Mouse (Mus musculus) neural tube, embryonic 11.5 days (tissue): ENCODE measurements at regions not wholly inside any gene's neighbourhood (a gene's known extent, or its start where the extent isn't known, plus 50 kb on each side); places are given as distances from the start of the nearest gene placed in this dataset.

Experiments
- ATAC-seq: fragments of 200-750 bp; cut with Nextera tagmentation; 2 replicates; pipeline ENCODE4 v1.8.0; 2017; ENCODE audit warnings: moderate number of reproducible peaks, mild to moderate bottlenecking, moderate TSS enrichment, moderate library complexity; ENCODE audit not compliant: insufficient read depth, low FRiP score, low TSS enrichment
- DNase-seq: peaks from one replicate; pipeline ENCODE4 v3.0.0-alpha.2; 2015; ENCODE audit warnings: low spot score
- H3K27ac ChIP-seq: fragments of 300-500 bp; sonication (generic); 2 replicates; pipeline ENCODE4 v1.5.1; 2014; ENCODE audit warnings: low read depth, mild to moderate bottlenecking, low read length
- H3K27me3 ChIP-seq: fragments of 300-500 bp; sonication (generic); 2 replicates; pipeline ENCODE4 v1.6.1; 2014; ENCODE audit warnings: mild to moderate bottlenecking, low read length, mixed read lengths; ENCODE audit not compliant: control insufficient read depth, insufficient read depth
- H3K36me3 ChIP-seq: fragments of 300-500 bp; sonication (generic); 2 replicates; pipeline ENCODE4 v1.6.1; 2014; ENCODE audit warnings: mild to moderate bottlenecking, low read length, moderate library complexity, mixed read lengths; ENCODE audit not compliant: control insufficient read depth, insufficient read depth
- H3K4me1 ChIP-seq: fragments of 300-500 bp; sonication (generic); 2 replicates; pipeline ENCODE4 v1.6.1; 2014; ENCODE audit warnings: low read length, mixed read lengths; ENCODE audit not compliant: control insufficient read depth, insufficient read depth
- H3K4me2 ChIP-seq: fragments of 300-500 bp; sonication (generic); 2 replicates; pipeline ENCODE4 v1.6.1; 2014; ENCODE audit warnings: low read depth, mild to moderate bottlenecking, moderate library complexity
- H3K4me3 ChIP-seq: fragments of 300-500 bp; sonication (generic); 2 replicates; pipeline ENCODE4 v1.5.1; 2014; ENCODE audit warnings: low read depth, low read length
- H3K9ac ChIP-seq: fragments of 300-500 bp; sonication (generic); 2 replicates; pipeline ENCODE4 v1.6.1; 2014; ENCODE audit warnings: mild to moderate bottlenecking, low read length
- H3K9me3 ChIP-seq: fragments of 300-500 bp; sonication (generic); 2 replicates; pipeline ENCODE4 v1.6.1; 2016; ENCODE audit warnings: low read length; ENCODE audit not compliant: control insufficient read depth
- WGBS: fragments of 180-500 bp; shearing (Covaris S2); extraction: QIAGEN DNeasy Blood & Tissue Kit; methylation state at CpG from one replicate; pipeline ENCODE4 v1.1.7; 2014; 5-methylcytosine and 5-hydroxymethylcytosine counted together

GRCm38 (mm10) chr12:109958357-109959085 is 320.3 kb upstream of the Dio3 start:
- Histone ChIP-seq H3K27ac (no peak overlapping the region), H3K4me1 (no peaks in the 10 kb centered on the region), H3K27me3 (0 out of 2 replicates have a peak, but pooled peaks cover 2% of the 10 kb centered on the region), H3K9me3 (no peaks in the 10 kb centered on the region), H3K4me3 (no peak overlapping the region), H3K36me3 (no peaks in the 10 kb centered on the region), H3K9ac (no peak overlapping the region), H3K4me2 (no peak overlapping the region)
- 43% methylated on average over 18 of the region's 18 CpGs for WGBS
- DNase-seq (peak; percentile 88), ATAC-seq (peak; percentile 82)

- DNase-seq (no peak), ATAC-seq (no peak)
- 86% methylated on average over 12 of the region's 12 CpGs for WGBS
- no peak overlapping the region for H3K27ac ChIP-seq
- no peak overlapping the region for H3K9ac ChIP-seq
- H3K36me3 ChIP-seq = no peaks in the 10 kb centered on the region
- no peaks in the 10 kb centered on the region for H3K9me3 ChIP-seq
- H3K4me3 ChIP-seq = no peak overlapping the region
- H3K4me1 ChIP-seq = no peaks in the 10 kb centered on the region
- H3K27me3 ChIP-seq = no peaks in the 10 kb centered on the region
- no peak overlapping the region for H3K4me2 ChIP-seq
Observed at GRCm38 (mm10) chr12:109966776-109967175, 312.1 kb upstream of the Dio3 start.

DNA sequence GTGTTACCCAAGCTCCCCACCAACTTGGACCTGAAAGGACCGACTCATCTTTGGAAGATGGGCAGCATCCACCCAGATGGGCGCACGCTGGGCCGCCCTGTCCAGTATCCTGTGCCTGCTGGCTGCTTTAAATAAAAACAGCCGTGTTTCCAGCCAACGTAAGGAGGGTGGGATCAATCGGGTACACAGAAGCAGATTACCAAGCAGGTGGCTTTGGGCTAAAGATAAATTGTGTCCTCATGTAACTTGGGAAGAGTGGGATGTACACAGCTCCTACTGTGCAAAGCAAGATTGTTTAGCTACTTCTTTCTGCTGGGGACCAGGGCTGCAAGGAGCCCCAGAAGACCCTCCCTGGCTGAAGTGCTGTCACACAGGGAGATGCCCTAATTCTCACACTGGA is 310.6 kb upstream of the Dio3 start:
- no peaks in the 10 kb centered on the region for H3K9me3 ChIP-seq
- H3K4me2 ChIP-seq = no peak overlapping the region
- H3K4me3 ChIP-seq = no peak overlapping the region
- no peak for DNase-seq
- H3K36me3 ChIP-seq = no peaks in the 10 kb centered on the region
- H3K9ac ChIP-seq = no peak overlapping the region
- H3K27ac ChIP-seq = no peak overlapping the region
- H3K27me3 ChIP-seq = no peaks in the 10 kb centered on the region
- no peak for ATAC-seq
- H3K4me1 ChIP-seq = no peaks in the 10 kb centered on the region
- WGBS = 80% methylated on average over 7 of the region's 7 CpGs

GRCm38 (mm10) chr12:109971508-109971907 is 307.4 kb upstream of the Dio3 start:
- Histone ChIP-seq H3K4me1 (no peaks in the 10 kb centered on the region), H3K9ac (no peak overlapping the region), H3K27me3 (no peaks in the 10 kb centered on the region), H3K4me3 (no peak overlapping the region), H3K9me3 (no peaks in the 10 kb centered on the region), H3K4me2 (no peak overlapping the region), H3K36me3 (no peaks in the 10 kb centered on the region), H3K27ac (no peak overlapping the region)
- DNase-seq (no peak), ATAC-seq (no peak)
- WGBS = 52% methylated on average over 3 of the region's 3 CpGs

DNA sequence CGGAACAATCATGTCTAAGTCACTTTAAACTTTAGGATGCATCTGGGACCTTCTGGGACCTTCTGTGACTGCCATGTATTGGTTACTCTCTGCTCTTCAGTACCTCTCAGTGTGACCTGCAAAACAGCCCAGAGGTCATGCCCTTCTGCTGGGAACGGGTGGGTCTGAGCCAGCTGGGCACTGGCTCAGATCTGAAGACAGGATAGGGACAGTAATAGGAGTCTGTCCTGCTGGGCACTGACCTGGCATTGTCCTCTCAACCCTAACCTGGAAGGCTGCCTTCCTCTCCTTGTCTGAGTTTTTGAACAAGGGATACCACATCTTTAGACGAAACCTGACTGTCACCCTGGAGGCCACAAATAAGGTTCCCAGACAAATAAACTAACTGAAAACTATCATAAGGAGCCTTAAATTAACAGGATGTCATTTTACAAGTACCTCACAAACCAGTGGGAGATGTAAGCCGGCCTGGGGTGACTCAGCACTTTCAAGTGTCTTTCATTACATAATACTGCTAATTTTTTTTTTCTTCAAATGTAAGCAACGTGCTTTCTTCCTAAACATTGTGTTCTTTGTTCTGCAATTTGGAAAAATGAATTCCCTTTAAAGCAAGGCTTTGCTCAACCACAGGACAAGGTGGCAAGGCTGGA is 306.4 kb upstream of the Dio3 start:
- H3K4me2 ChIP-seq = no peak overlapping the region
- WGBS = 69% methylated on average over 5 of the region's 5 CpGs
- ATAC-seq = no peak

DNA sequence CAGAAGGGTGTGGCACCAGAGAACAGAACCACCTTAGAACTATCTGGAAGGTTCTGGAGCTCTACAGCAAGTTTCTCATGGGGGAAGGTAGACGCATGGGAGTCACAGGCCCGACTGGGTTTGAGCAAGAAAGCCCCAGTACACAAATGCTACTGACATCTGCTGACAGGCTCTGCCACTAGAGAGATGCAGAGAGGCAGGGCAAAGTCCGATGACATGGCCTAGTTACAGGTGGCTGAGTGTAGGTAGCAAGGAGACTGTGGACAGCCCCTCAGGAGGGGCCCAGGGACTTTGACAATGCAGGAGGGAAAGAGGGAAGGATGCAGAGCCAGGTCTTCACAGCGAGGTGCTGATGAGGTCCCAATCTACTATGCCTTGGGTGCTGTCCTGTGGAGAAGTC is 305.3 kb upstream of the Dio3 start:
- 82% methylated on average over 4 of the region's 4 CpGs for WGBS

More for the DNA sequence above, 306.4 kb upstream of the Dio3 start:
- Histone ChIP-seq H3K9me3 (no peaks in the 10 kb centered on the region), H3K36me3 (no peaks in the 10 kb centered on the region), H3K27me3 (no peaks in the 10 kb centered on the region), H3K4me1 (no peaks in the 10 kb centered on the region), H3K27ac (no peak overlapping the region), H3K4me3 (no peak overlapping the region), H3K9ac (no peak overlapping the region)
- no peak for DNase-seq

DNA sequence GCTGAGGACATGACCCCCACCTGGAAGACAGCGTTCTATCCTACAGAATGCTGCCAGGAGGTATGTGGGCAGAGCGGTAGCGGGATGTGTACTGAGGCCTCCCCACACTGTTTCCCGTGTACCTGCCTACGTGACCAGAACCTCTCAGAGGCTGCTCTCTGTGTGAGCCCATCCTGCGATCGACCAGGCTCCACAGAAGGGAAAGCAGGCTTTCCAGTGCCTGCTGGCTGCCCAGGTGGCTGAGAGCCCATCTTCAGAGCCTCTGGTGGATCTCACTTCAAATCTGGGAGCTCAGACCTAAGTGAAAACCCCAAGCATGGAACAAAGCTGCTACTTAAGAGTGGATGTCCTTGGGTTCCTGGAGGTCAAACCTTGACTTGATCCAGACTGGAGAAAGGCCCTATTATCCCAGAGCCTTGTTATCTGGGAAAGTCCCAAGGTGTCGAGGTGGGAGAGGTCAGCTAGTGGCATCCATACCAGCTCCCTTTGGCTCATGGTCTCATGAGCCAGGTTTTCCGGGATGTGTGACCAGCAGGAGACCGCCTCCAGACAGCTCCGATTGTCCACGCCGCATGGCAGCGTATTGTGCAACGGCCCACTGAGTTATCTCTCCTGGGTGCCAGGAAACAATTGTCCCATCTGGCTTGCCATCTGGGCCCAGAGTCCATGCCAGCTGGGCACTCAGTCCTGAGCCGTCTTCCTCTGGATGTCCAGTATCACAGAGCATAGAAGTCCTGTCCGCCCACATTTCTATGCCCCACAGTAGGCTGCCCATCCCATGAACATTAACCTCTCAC is 303.5 kb upstream of the Dio3 start:
- WGBS = 78% methylated on average over 17 of the region's 17 CpGs
- ATAC-seq (0 out of 2 replicates have a peak, but pooled peaks have one; percentile 23), DNase-seq (peak; percentile 10)
- no peak overlapping the region for H3K9ac ChIP-seq
- H3K4me3 ChIP-seq = no peak overlapping the region
- no peaks in the 10 kb centered on the region for H3K36me3 ChIP-seq
- no peaks in the 10 kb centered on the region for H3K27me3 ChIP-seq
- H3K4me2 ChIP-seq = no peak overlapping the region
- no peaks in the 10 kb centered on the region for H3K4me1 ChIP-seq
- H3K27ac ChIP-seq = no peak overlapping the region
- no peaks in the 10 kb centered on the region for H3K9me3 ChIP-seq

More for the DNA sequence above, 305.3 kb upstream of the Dio3 start:
- Histone ChIP-seq H3K4me1 (no peaks in the 10 kb centered on the region), H3K4me2 (no peak overlapping the region), H3K27me3 (no peaks in the 10 kb centered on the region), H3K9me3 (no peaks in the 10 kb centered on the region), H3K27ac (no peak overlapping the region), H3K4me3 (no peak overlapping the region), H3K36me3 (no peaks in the 10 kb centered on the region), H3K9ac (no peak overlapping the region)
- DNase-seq = no peak
- ATAC-seq = no peak

GRCm38 (mm10) chr12:109984651-109985050 is 294.2 kb upstream of the Dio3 start:
- Histone ChIP-seq H3K4me1 (no peaks in the 10 kb centered on the region), H3K9me3 (no peaks in the 10 kb centered on the region), H3K4me2 (no peak overlapping the region), H3K4me3 (no peak overlapping the region), H3K27me3 (no peaks in the 10 kb centered on the region), H3K36me3 (no peaks in the 10 kb centered on the region), H3K27ac (no peak overlapping the region), H3K9ac (no peak overlapping the region)
- ATAC-seq (no peak), DNase-seq (no peak)
- WGBS = 88% methylated on average over 11 of the region's 11 CpGs
